Mouse (Mus musculus): ENCODE measurements around the gene Lypd3. TPM values are rescaled to one million over a fixed set of nuclear protein-coding genes. Genes with fewer than 3 reads are reported as not detected.

Gene Lypd3
- polyA plus RNA-seq, 1 experiment from 2014 or later = 0.83 TPM

DNA sequence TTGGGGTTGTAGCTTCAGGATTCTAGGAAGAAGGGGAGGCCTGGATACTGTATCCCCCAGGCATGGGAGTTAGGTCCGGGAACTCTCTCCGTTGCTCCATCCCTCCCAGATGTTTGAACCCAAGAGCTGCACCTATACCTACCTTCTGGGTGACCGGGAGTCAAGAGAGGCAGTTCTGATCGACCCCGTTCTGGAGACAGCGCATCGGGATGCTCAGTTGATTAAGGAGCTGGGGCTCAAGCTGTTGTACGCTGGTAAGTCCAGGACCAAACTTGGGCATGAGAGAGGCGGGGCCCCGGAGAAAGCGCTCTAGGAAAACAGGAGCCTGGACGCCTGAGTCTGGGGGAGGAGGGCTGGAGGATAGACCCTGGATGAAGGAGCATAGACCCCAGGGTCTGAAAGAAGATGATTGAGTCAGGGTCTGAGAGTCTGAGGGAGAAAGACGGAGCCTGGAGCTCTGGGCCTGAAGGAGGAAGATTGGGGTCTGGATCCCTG, 42.0 kb upstream of the Lypd3 start:
- Histone ChIP-seq H3K36me3 (ENCODE audit: control insufficient read depth, insufficient read depth, low read length) (no peaks in the 10 kb centered on the region), H3K9me3 (ENCODE audit: control insufficient read depth, low read length) (no peaks in the 10 kb centered on the region), H3K9ac (ENCODE audit: low read length) (peak overlapping the region; percentile 78), H3K4me2 (peak overlapping the region; percentile 49), H3K27ac (ENCODE audit: low read depth, low read length) (no peak overlapping the region), H3K4me1 (ENCODE audit: control insufficient read depth, insufficient read depth, low read length) (peaks cover 12% of the 10 kb centered on the region), H3K27me3 (ENCODE audit: control insufficient read depth, insufficient read depth, low read length) (peaks cover 9% of the 10 kb centered on the region; the same call in 1 of the 2 replicates), H3K4me3 (ENCODE audit: low read depth, low read length) (peak overlapping the region; percentile 54)
- WGBS = 2% methylated on average over 13 of the region's 13 CpGs
- ATAC-seq (ENCODE audit: low FRiP score) = peak; percentile 38
- DNase-seq (ENCODE audit: low spot score, missing footprints) = no peak

DNA sequence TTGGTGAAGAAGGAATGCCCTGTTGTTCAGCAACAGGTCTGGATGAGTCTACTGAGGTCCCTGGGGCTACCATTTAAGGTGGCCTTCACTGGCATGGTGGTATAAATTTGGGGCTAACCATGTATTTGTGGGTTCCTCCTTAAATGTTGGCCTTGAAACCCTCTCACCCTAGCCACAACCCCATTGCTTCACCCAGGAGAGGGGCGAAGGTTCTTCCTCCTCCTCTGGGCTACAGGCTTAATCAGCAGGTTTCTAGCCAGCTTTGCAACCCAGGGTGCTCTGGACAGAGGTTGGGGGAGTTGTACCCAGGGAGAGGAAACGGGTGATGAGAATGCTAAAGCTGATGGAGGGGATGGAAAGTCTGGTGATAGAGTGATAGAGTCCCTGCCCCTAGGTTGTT, 40.9 kb upstream of the Lypd3 start:
- peaks cover 9% of the 10 kb centered on the region; the same call in 1 of the 2 replicates for H3K27me3 ChIP-seq (ENCODE audit: control insufficient read depth, insufficient read depth, low read length)
- H3K9ac ChIP-seq (ENCODE audit: low read length) = no peak overlapping the region
- peaks cover 12% of the 10 kb centered on the region for H3K4me1 ChIP-seq (ENCODE audit: control insufficient read depth, insufficient read depth, low read length)
- ATAC-seq (ENCODE audit: low FRiP score) (no peak), DNase-seq (ENCODE audit: low spot score, missing footprints) (no peak)
- no peak overlapping the region for H3K4me2 ChIP-seq
- no peak overlapping the region for H3K27ac ChIP-seq (ENCODE audit: low read depth, low read length)
- no peaks in the 10 kb centered on the region for H3K36me3 ChIP-seq (ENCODE audit: control insufficient read depth, insufficient read depth, low read length)
- WGBS = 74% methylated on average over 2 of the region's 2 CpGs
- no peak overlapping the region for H3K4me3 ChIP-seq (ENCODE audit: low read depth, low read length)
- no peaks in the 10 kb centered on the region for H3K9me3 ChIP-seq (ENCODE audit: control insufficient read depth, low read length)

DNA sequence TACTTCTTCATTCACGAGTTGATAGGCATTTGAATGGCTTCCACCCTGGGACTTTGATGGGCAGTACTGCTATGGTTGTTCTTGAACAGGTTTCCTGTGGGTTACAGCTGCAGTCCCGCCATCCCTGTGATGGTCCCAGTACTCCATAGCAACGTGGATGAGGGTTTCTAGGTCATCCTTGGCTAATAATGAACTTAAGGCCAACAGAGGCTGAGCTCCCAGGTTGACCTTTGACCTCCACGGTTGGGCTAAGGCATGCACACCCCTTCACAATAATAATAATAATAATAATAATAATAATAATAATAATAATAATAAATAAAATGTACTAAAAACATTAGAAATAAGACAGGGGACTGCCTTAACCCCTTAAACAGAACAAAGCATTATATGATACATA, 38.2 kb upstream of the Lypd3 start:
- H3K4me2 ChIP-seq = no peak overlapping the region
- no peak overlapping the region for H3K9ac ChIP-seq (ENCODE audit: low read length)
- H3K27me3 ChIP-seq (ENCODE audit: control insufficient read depth, insufficient read depth, low read length) = peaks cover 9% of the 10 kb centered on the region; the same call in 1 of the 2 replicates
- no peak overlapping the region for H3K4me3 ChIP-seq (ENCODE audit: low read depth, low read length)
- WGBS = 74% methylated on average over 4 of the region's 4 CpGs
- no peaks in the 10 kb centered on the region for H3K36me3 ChIP-seq (ENCODE audit: control insufficient read depth, insufficient read depth, low read length)
- ATAC-seq (ENCODE audit: low FRiP score) = no peak
- H3K9me3 ChIP-seq (ENCODE audit: control insufficient read depth, low read length) = no peaks in the 10 kb centered on the region
- H3K27ac ChIP-seq (ENCODE audit: low read depth, low read length) = no peak overlapping the region
- peaks cover 14% of the 10 kb centered on the region for H3K4me1 ChIP-seq (ENCODE audit: control insufficient read depth, insufficient read depth, low read length)
- DNase-seq (ENCODE audit: low spot score, missing footprints) = no peak

DNA sequence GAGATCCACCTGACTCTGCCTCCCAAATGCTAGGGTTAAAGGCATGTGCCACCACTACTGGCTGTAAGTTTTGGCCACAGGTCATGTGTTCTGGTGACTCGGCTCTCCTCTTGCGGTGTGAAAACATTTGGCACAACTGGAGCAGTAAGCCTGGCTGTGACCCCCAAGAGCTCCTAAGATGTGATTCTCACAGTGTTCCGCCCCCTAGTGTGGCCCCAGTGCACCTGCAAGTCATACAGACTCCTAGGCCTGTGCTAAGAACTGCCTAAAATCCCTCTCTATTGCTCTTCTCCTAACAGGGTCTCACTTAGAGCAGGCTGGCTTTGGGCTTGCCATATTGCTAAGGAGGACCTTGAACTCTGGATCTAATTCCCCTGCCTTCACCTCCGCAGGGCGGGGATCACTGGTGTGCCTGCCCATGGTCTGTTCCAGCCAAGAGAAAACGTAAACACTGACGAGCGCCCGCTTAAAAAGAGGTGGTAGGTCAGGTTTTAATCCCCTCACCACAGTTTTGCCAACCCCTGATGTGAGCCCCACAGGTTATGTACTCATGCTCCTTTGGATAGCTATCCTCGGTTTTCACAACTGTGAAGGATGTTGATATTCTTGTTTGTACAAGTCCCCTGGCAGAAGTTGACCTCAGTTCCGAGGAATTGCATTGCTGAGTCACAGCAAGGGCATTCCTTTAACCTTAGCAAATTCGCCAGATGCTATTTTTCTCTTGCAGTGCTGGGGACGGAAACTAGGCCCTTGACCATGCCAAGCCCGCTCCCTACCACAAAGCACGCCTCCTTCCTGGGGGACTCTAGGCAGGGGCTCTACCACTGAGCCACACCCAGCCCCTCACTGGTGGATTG, 36.9 kb upstream of the Lypd3 start:
- H3K36me3 ChIP-seq (ENCODE audit: control insufficient read depth, insufficient read depth, low read length) = no peaks in the 10 kb centered on the region
- peaks cover 8% of the 10 kb centered on the region; the same call in 1 of the 2 replicates for H3K27me3 ChIP-seq (ENCODE audit: control insufficient read depth, insufficient read depth, low read length)
- H3K4me1 ChIP-seq (ENCODE audit: control insufficient read depth, insufficient read depth, low read length) = peaks cover 5% of the 10 kb centered on the region
- H3K9me3 ChIP-seq (ENCODE audit: control insufficient read depth, low read length) = no peaks in the 10 kb centered on the region
- ATAC-seq (ENCODE audit: low FRiP score) = no peak
- H3K4me3 ChIP-seq (ENCODE audit: low read depth, low read length) = no peak overlapping the region
- 75% methylated on average over 15 of the region's 15 CpGs for WGBS
- H3K27ac ChIP-seq (ENCODE audit: low read depth, low read length) = no peak overlapping the region
- no peak overlapping the region for H3K9ac ChIP-seq (ENCODE audit: low read length)
- H3K4me2 ChIP-seq = no peak overlapping the region
- no peak for DNase-seq (ENCODE audit: low spot score, missing footprints)

DNA sequence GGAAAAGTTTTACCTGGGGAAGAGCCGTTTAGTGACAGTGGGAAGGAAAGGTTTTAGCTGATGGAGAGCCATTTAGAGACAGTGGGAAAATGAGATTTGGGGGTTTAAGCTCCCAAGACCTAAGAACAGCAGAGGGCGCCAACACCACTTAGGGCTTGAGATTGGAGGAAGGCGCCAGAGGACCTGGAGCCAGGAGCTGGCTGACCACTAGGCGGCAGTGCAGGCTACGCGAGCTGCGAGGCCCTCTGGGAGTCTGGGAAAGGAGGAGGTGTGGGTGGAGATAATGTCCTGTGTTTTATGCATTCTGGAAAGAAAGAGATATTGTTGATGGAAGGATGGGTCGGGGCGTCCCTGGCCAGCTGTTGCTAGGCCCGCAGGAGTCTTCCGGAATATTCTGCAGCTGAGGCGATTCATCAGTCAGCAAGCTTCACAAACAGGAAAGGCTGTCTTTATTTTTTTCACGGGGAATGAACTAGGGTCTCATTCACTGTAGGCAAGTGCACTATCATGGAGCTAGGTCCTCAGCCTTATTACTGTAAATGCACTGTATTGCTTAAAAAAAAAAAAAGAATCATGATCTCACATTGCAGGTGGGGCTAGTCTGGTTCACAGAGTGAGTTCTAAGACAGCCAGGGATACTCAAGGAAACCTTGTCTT, 35.3 kb upstream of the Lypd3 start:
- Histone ChIP-seq H3K9me3 (ENCODE audit: control insufficient read depth, low read length) (no peaks in the 10 kb centered on the region), H3K4me1 (ENCODE audit: control insufficient read depth, insufficient read depth, low read length) (0 out of 2 replicates have a peak, but pooled peaks cover 2% of the 10 kb centered on the region), H3K36me3 (ENCODE audit: control insufficient read depth, insufficient read depth, low read length) (no peaks in the 10 kb centered on the region), H3K27ac (ENCODE audit: low read depth, low read length) (no peak overlapping the region), H3K4me2 (peak overlapping the region; percentile 30), H3K27me3 (ENCODE audit: control insufficient read depth, insufficient read depth, low read length) (no peaks in the 10 kb centered on the region), H3K9ac (ENCODE audit: low read length) (peak overlapping the region; percentile 39; the same call in 1 of the 2 replicates), H3K4me3 (ENCODE audit: low read depth, low read length) (no peak overlapping the region)
- DNase-seq (ENCODE audit: low spot score, missing footprints) = peak; percentile 100
- ATAC-seq (ENCODE audit: low FRiP score) = peak; percentile 92
- 8% methylated on average over 13 of the region's 13 CpGs for WGBS

DNA sequence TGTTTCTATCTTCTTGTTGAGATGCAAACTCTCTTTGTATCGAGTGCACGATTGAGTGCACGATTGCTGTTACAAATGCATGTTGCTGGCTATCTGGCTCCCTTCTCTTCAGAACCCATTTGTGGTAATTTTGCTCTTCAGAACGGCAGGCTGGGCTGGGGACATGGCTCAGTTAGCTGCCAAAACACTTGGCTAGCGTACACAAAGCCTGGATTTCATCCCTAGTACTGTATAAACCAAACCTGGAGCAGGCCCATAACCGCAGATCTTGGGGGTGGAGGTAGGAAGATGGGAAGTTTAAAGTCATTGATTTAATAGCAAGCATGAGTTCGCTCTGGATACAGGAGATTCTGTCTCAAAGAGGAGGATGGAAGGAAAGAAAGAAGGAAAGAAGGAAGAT, 30.8 kb upstream of the Lypd3 start:
- Histone ChIP-seq H3K9ac (ENCODE audit: low read length) (no peak overlapping the region), H3K4me1 (ENCODE audit: control insufficient read depth, insufficient read depth, low read length) (peaks cover 6% of the 10 kb centered on the region), H3K9me3 (ENCODE audit: control insufficient read depth, low read length) (no peaks in the 10 kb centered on the region), H3K4me3 (ENCODE audit: low read depth, low read length) (no peak overlapping the region), H3K36me3 (ENCODE audit: control insufficient read depth, insufficient read depth, low read length) (no peaks in the 10 kb centered on the region), H3K27ac (ENCODE audit: low read depth, low read length) (no peak overlapping the region), H3K27me3 (ENCODE audit: control insufficient read depth, insufficient read depth, low read length) (peaks cover 14% of the 10 kb centered on the region), H3K4me2 (no peak overlapping the region)
- ATAC-seq (ENCODE audit: low FRiP score) (no peak), DNase-seq (ENCODE audit: low spot score, missing footprints) (no peak)
- 88% methylated on average over 7 of the region's 7 CpGs for WGBS

DNA sequence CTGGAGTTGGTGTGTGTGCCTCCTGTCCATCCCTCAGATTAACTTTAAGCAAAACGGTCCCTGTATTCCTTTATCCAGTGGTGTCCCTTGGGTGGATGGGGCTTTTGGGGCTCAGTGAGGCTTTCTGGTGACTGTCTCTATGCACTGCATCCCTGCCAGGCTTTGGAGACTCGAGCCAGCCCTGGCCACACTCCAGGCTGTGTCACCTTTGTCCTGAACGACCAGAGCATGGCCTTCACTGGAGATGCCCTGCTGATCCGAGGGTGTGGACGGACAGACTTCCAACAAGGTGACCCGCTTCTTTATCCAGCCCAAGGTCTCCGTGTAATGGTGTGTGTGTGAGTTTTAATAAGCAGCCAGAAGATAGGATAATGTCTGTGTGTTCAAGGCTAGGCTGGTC, 30.3 kb upstream of the Lypd3 start:
- Histone ChIP-seq H3K4me2 (no peak overlapping the region), H3K27me3 (ENCODE audit: control insufficient read depth, insufficient read depth, low read length) (peaks cover 19% of the 10 kb centered on the region), H3K36me3 (ENCODE audit: control insufficient read depth, insufficient read depth, low read length) (no peaks in the 10 kb centered on the region), H3K4me3 (ENCODE audit: low read depth, low read length) (no peak overlapping the region), H3K4me1 (ENCODE audit: control insufficient read depth, insufficient read depth, low read length) (peaks cover 9% of the 10 kb centered on the region), H3K9ac (ENCODE audit: low read length) (no peak overlapping the region), H3K27ac (ENCODE audit: low read depth, low read length) (no peak overlapping the region), H3K9me3 (ENCODE audit: control insufficient read depth, low read length) (no peaks in the 10 kb centered on the region)
- DNase-seq (ENCODE audit: low spot score, missing footprints) (no peak), ATAC-seq (ENCODE audit: low FRiP score) (no peak)
- WGBS = 74% methylated on average over 7 of the region's 7 CpGs

DNA sequence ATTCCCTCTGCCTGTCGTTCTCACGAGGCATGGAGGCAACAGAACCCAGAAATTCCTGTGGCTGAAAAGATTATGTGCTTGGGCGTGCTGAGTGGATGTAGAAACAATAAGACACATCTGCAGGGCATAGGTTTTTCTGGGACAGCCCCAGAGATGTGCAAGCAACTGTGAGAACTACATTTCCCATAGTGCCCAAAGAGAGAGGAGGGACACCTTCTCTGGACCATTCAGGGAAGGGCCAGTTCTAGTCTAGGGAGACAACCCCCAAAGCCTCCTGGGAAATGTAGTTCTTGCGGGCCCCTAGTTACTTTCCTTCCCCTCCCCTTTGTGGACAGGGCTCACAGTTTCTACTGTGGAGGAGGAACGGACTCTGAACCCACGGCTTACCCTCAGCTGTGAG, 28.3 kb upstream of the Lypd3 start:
- ATAC-seq (ENCODE audit: low FRiP score) (peak; percentile 63; the same call in 1 of the 2 replicates), DNase-seq (ENCODE audit: low spot score, missing footprints) (no peak)
- H3K27me3 ChIP-seq (ENCODE audit: control insufficient read depth, insufficient read depth, low read length) = peaks cover 38% of the 10 kb centered on the region
- H3K9ac ChIP-seq (ENCODE audit: low read length) = no peak overlapping the region
- no peak overlapping the region for H3K27ac ChIP-seq (ENCODE audit: low read depth, low read length)
- 45% methylated on average over 6 of the region's 6 CpGs for WGBS
- H3K4me3 ChIP-seq (ENCODE audit: low read depth, low read length) = no peak overlapping the region
- H3K4me2 ChIP-seq = no peak overlapping the region
- no peaks in the 10 kb centered on the region for H3K36me3 ChIP-seq (ENCODE audit: control insufficient read depth, insufficient read depth, low read length)
- H3K9me3 ChIP-seq (ENCODE audit: control insufficient read depth, low read length) = no peaks in the 10 kb centered on the region
- peaks cover 11% of the 10 kb centered on the region for H3K4me1 ChIP-seq (ENCODE audit: control insufficient read depth, insufficient read depth, low read length)

DNA sequence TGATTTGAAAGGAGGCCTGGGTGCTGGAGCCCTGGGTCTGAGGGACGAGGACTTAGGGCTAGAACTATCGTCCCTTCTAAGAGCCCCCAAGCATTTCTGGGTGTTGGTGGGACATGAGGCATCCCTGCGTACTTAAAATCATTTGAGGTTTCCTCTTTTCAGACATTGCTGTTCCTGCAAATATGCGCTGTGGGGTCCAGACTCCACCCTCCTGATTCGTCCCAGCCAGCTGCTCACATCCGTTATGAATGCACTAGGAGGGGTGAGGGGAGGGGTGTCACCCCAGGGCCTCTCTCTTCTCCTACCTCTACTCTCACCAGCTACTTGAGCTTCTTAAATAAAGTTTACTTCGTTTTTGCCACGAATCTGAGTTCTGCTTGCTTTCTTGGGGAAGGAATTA, 27.8 kb upstream of the Lypd3 start:
- Histone ChIP-seq H3K4me2 (no peak overlapping the region), H3K27ac (ENCODE audit: low read depth, low read length) (no peak overlapping the region), H3K4me1 (ENCODE audit: control insufficient read depth, insufficient read depth, low read length) (peaks cover 11% of the 10 kb centered on the region), H3K36me3 (ENCODE audit: control insufficient read depth, insufficient read depth, low read length) (no peaks in the 10 kb centered on the region), H3K9me3 (ENCODE audit: control insufficient read depth, low read length) (no peaks in the 10 kb centered on the region), H3K4me3 (ENCODE audit: low read depth, low read length) (no peak overlapping the region), H3K27me3 (ENCODE audit: control insufficient read depth, insufficient read depth, low read length) (peaks cover 43% of the 10 kb centered on the region), H3K9ac (ENCODE audit: low read length) (no peak overlapping the region)
- DNase-seq (ENCODE audit: low spot score, missing footprints) (no peak), ATAC-seq (ENCODE audit: low FRiP score) (no peak)
- 74% methylated on average over 8 of the region's 8 CpGs for WGBS

Data from midbrain, embryonic 11.5 days (tissue).